Mouse (Mus musculus) limb, embryonic 12.5 days (tissue): ENCODE results near the gene Best1. TPM values are rescaled to one million over a fixed set of nuclear protein-coding genes. Genes with fewer than 3 reads are reported as not detected.
A peak's percentile ranks its signal among the peaks of the same experiment; 100 is the strongest.

ENCODE experiments used
- ATAC-seq: fragments of 200-750 bp; cut with Nextera tagmentation; 2 replicates; pipeline ENCODE4 v1.8.0; 2017; ENCODE audit warnings: low read depth, moderate TSS enrichment; ENCODE audit not compliant: insufficient number of reproducible peaks, insufficient read depth, low FRiP score, low TSS enrichment
- H3K27ac ChIP-seq: fragments of 300-500 bp; sonication (generic); 2 replicates; pipeline ENCODE4 v1.5.1; 2016; ENCODE audit warnings: mild to moderate bottlenecking, moderate library complexity
- H3K27me3 ChIP-seq: fragments of 300-500 bp; sonication (generic); 2 replicates; pipeline ENCODE4 v1.6.1; 2016; ENCODE audit warnings: mild to moderate bottlenecking, moderate library complexity
- H3K36me3 ChIP-seq: fragments of 300-500 bp; sonication (generic); 2 replicates; pipeline ENCODE4 v1.6.1; 2016; ENCODE audit warnings: mild to moderate bottlenecking, moderate library complexity
- H3K4me1 ChIP-seq: fragments of 300-500 bp; sonication (generic); replicated peaks from 2 replicates; pipeline ENCODE4 v1.6.1; 2016
- H3K4me2 ChIP-seq: fragments of 300-500 bp; sonication (generic); 2 replicates; pipeline ENCODE4 v1.6.1; 2016; ENCODE audit warnings: mild to moderate bottlenecking, moderate library complexity
- H3K4me3 ChIP-seq: fragments of 300-500 bp; sonication (generic); replicated peaks from 2 replicates; pipeline ENCODE4 v1.5.1; 2016; ENCODE audit warnings: mild to moderate bottlenecking
- H3K9ac ChIP-seq: fragments of 300-500 bp; sonication (generic); replicated peaks from 2 replicates; pipeline ENCODE4 v1.6.1; 2016; ENCODE audit warnings: mild to moderate bottlenecking, moderate library complexity
- H3K9me3 ChIP-seq: fragments of 300-500 bp; sonication (generic); 2 replicates; pipeline ENCODE4 v1.6.1; 2016; ENCODE audit warnings: mild to moderate bottlenecking, moderate library complexity
- WGBS: fragments of 180-500 bp; shearing (Covaris S2); methylation state at CpG from one replicate; pipeline ENCODE4 v1.1.7; 2016; 5-methylcytosine and 5-hydroxymethylcytosine counted together
- polyA plus RNA-seq: library from polyadenylated mRNA; unstranded; fragments of >200 nt; fragmentation: Nextera tagmentation; extraction: Ambion mirVana; gene quantifications from 2 replicates; pipeline ENCODE4 v1.2.1, GENCODE M21; 2016

Best1 gene
- polyA plus RNA-seq, 1 experiment from 2014 or later = 2.2 TPM

DNA sequence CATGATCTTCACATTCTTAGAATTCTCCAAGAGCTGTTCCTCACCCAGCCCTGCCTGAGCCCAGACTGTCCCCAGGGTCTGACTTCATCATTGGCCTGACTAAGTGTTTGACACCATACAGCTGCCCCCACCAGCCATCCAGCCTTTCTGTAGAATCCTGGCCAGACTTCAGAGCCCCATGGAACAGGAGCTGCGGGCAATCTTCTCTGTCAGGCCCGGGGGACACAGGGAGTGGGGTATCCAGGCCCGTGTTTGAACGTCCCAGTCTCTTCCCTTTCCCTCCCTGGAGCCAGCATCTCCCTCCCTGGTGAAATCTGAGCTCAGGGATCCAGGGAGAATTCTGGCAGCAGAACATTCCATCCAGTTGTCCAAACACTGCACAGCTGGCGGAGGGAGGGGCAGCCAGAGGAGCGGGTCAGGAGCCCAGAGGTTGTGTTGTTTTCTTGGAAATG, 11.4 kb upstream of the Best1 start:
- peak overlapping the region; percentile 42; the same call in 1 of the 2 replicates for H3K9ac ChIP-seq
- peaks cover 43% of the 10 kb centered on the region for H3K4me1 ChIP-seq
- WGBS = 5% methylated on average over 6 of the region's 6 CpGs
- peak; percentile 19; the same call in 1 of the 2 replicates for ATAC-seq
- peak overlapping the region; percentile 34; the same call in 1 of the 2 replicates for H3K4me2 ChIP-seq
- H3K27me3 ChIP-seq = no peaks in the 10 kb centered on the region
- H3K36me3 ChIP-seq = no peaks in the 10 kb centered on the region
- no peaks in the 10 kb centered on the region for H3K9me3 ChIP-seq
- peak overlapping the region; percentile 96 for H3K27ac ChIP-seq
- no peak overlapping the region for H3K4me3 ChIP-seq

GRCm38 (mm10) chr19:10011408-10011807, 10.0 kb upstream of the Best1 start:
- Histone ChIP-seq H3K4me1 (peaks cover 35% of the 10 kb centered on the region), H3K27me3 (no peaks in the 10 kb centered on the region), H3K27ac (no peak overlapping the region), H3K36me3 (no peaks in the 10 kb centered on the region), H3K9me3 (no peaks in the 10 kb centered on the region), H3K9ac (no peak overlapping the region), H3K4me2 (no peak overlapping the region), H3K4me3 (no peak overlapping the region)
- no peak for ATAC-seq
- 62% methylated on average over 1 of the region's 1 CpGs for WGBS

DNA sequence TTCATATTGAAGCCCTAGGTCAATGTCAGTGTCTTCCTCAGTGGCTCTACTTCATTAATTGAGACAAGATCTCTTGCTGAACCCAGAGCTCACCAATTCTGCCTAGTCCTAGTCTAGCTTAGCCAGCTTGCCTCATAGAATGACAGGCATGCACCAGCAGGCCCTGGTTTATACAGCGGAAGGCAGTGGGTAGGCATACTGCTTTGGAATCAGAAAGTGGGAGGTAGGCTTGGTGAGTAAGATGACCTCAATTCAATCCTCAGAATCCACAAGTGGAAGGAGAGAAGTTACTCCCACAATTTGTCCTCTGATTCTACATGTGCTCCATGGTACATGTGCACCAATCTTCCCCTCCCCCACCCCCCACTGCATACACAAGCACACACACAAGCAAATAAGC, 2.3 kb upstream of the Best1 start:
- no peak for ATAC-seq
- 96% methylated on average over 1 of the region's 1 CpGs for WGBS
- no peaks in the 10 kb centered on the region for H3K27me3 ChIP-seq

DNA sequence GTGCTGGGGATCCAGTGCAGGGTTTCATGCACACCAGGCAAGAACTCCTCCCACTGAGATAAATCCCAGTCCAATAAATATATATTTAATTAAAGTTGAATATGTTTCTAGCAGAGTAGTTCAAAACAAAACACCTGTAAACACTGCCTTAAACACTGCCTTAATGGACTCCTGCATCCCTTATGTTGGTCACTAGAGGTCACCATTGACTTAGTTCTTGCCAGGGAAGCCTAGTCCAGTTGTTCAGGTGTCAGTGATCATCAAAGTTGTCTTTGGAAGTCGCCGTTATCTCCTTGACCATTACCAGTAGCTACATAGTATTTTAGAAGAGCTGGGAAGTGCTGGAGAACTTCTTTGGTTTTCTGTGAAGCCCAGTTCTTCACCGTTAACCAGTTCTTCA, 1.1 kb downstream of the Best1 start:
- no peak for ATAC-seq
- Histone ChIP-seq H3K27ac (no peak overlapping the region), H3K9ac (no peak overlapping the region), H3K4me2 (no peak overlapping the region), H3K27me3 (no peaks in the 10 kb centered on the region), H3K9me3 (0 out of 2 replicates have a peak, but pooled peaks cover 6% of the 10 kb centered on the region), H3K36me3 (no peaks in the 10 kb centered on the region), H3K4me3 (no peak overlapping the region), H3K4me1 (no peaks in the 10 kb centered on the region)
- 27% methylated on average over 3 of the region's 3 CpGs for WGBS

More for the DNA sequence above, 2.3 kb upstream of the Best1 start:
- H3K36me3 ChIP-seq = no peaks in the 10 kb centered on the region
- H3K9me3 ChIP-seq = 0 out of 2 replicates have a peak, but pooled peaks cover 6% of the 10 kb centered on the region
- no peak overlapping the region for H3K4me2 ChIP-seq
- H3K4me1 ChIP-seq = no peaks in the 10 kb centered on the region
- H3K4me3 ChIP-seq = no peak overlapping the region
- H3K9ac ChIP-seq = no peak overlapping the region
- H3K27ac ChIP-seq = no peak overlapping the region

GRCm38 (mm10) chr19:9998736-9999486, 2.5 kb downstream of the Best1 start:
- ATAC-seq = no peak
- no peak overlapping the region for H3K4me3 ChIP-seq
- WGBS = 67% methylated on average over 13 of the region's 13 CpGs

GRCm38 (mm10) chr19:9998063-9998416, 3.4 kb downstream of the Best1 start:
- Histone ChIP-seq H3K27me3 (no peaks in the 10 kb centered on the region), H3K9ac (no peak overlapping the region), H3K4me2 (no peak overlapping the region), H3K4me3 (no peak overlapping the region), H3K9me3 (0 out of 2 replicates have a peak, but pooled peaks cover 6% of the 10 kb centered on the region), H3K36me3 (no peaks in the 10 kb centered on the region), H3K4me1 (0 out of 2 replicates have a peak, but pooled peaks cover 3% of the 10 kb centered on the region), H3K27ac (no peak overlapping the region)
- 71% methylated on average over 2 of the region's 2 CpGs for WGBS
- ATAC-seq = no peak

More at GRCm38 (mm10) chr19:9998736-9999486, 2.5 kb downstream of the Best1 start:
- Histone ChIP-seq H3K4me1 (no peaks in the 10 kb centered on the region), H3K9me3 (0 out of 2 replicates have a peak, but pooled peaks cover 6% of the 10 kb centered on the region), H3K27ac (no peak overlapping the region), H3K27me3 (no peaks in the 10 kb centered on the region), H3K36me3 (no peaks in the 10 kb centered on the region), H3K9ac (no peak overlapping the region), H3K4me2 (no peak overlapping the region)

- no peaks in the 10 kb centered on the region for H3K36me3 ChIP-seq
- 72% methylated on average over 12 of the region's 12 CpGs for WGBS
- peaks cover 8% of the 10 kb centered on the region; the same call in 1 of the 2 replicates for H3K4me1 ChIP-seq
- H3K4me3 ChIP-seq = no peak overlapping the region
- no peak for ATAC-seq
- no peaks in the 10 kb centered on the region for H3K27me3 ChIP-seq
- no peak overlapping the region for H3K9ac ChIP-seq
- H3K27ac ChIP-seq = no peak overlapping the region
- H3K4me2 ChIP-seq = no peak overlapping the region
- 0 out of 2 replicates have a peak, but pooled peaks cover 5% of the 10 kb centered on the region for H3K9me3 ChIP-seq
Measured at GRCm38 (mm10) chr19:9997204-9998062, 4.0 kb downstream of the Best1 start.

- WGBS = 11% methylated on average over 17 of the region's 17 CpGs
- Histone ChIP-seq H3K4me3 (peak overlapping the region; percentile 37), H3K9ac (peak overlapping the region; percentile 34; the same call in 1 of the 2 replicates), H3K4me1 (peaks cover 9% of the 10 kb centered on the region; the same call in 1 of the 2 replicates), H3K9me3 (no peaks in the 10 kb centered on the region), H3K36me3 (no peaks in the 10 kb centered on the region), H3K27me3 (no peaks in the 10 kb centered on the region), H3K27ac (no peak overlapping the region), H3K4me2 (peak overlapping the region; percentile 59)
- peak; percentile 87 for ATAC-seq
Measured at GRCm38 (mm10) chr19:9993036-9993656, 8.3 kb downstream of the Best1 start.

DNA sequence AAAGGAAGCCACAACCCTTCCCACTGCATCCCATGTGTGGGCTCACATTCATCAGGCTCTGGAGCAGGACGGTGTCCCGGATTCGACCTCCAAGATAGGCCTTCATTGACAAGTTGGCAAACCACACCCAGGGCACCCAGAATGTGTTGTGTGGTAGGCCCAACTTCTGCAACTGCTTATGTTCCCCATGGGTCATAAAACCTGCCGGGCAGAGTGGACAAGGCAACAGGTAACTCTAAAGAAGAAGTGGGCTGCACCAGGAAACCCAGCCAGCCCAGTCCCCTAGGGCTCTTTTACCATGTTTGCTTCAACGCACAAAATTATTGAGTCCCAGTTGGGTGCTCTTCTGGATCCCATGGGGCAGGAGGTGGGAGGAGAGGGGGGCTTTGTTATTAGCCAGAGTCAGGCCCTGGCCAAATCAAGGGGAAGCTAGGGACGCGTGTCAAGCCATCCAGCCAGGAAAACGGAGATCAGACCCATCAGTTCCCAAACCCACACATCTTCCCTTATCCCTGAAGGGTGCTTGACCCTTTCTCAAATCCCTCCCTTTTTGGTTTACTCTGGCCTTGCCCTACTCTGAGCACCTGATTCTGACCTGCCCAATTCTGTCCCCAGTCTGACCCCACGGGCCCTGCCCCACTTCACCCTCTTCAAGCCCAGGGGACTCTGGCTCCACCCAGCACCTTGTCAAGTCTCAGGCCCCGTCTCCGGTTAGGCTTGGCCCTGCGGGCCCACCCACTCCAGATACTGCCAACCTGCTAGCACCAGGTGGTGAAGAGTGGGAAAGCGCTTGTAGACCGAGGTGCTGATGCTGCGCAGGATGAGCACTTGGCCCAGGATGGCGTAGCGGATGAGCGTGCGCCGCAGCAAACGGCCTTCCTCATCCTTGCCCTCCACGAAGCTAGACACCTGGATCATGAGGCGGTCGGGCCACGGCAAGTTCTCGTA, 9.1 kb downstream of the Best1 start:
- Histone ChIP-seq H3K9me3 (no peaks in the 10 kb centered on the region), H3K4me2 (peak overlapping the region; percentile 59), H3K4me3 (peak overlapping the region; percentile 37), H3K27me3 (no peaks in the 10 kb centered on the region), H3K9ac (peak overlapping the region; percentile 34; the same call in 1 of the 2 replicates), H3K4me1 (peaks cover 18% of the 10 kb centered on the region), H3K36me3 (no peaks in the 10 kb centered on the region), H3K27ac (no peak overlapping the region)
- 41% methylated on average over 26 of the region's 26 CpGs for WGBS
- peak; percentile 44 for ATAC-seq

- Histone ChIP-seq H3K27ac (no peak overlapping the region), H3K4me1 (peaks cover 23% of the 10 kb centered on the region), H3K36me3 (peaks cover 3% of the 10 kb centered on the region), H3K27me3 (no peaks in the 10 kb centered on the region), H3K4me3 (no peak overlapping the region), H3K9ac (no peak overlapping the region), H3K9me3 (no peaks in the 10 kb centered on the region), H3K4me2 (no peak overlapping the region)
- ATAC-seq = no peak
- 21% methylated on average over 5 of the region's 5 CpGs for WGBS
Measured at GRCm38 (mm10) chr19:9991304-9991703, 10.1 kb downstream of the Best1 start.
